Mouse (Mus musculus): ENCODE results near the gene Fcho2.

Fcho2 gene

DNA sequence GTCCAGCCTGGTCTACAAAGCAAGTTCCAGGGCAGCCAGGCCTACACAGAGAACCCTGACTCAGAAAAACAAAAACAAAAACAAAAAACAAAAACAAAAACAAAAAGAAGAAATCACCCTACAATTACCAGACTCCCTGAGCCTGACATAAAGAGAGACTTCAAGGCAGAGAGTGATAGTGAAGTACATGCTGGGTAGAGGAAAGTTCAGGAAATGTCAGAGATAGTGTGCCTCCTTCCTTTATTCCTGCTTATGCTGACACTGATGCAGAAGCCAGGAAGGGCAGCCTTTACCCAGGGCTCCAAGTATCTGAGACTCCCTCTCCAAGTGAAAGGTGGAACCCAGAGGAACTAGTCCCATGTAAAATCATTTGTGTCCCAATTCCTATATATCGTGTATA, 10.8 kb downstream of the Fcho2 start:
- no peak for DNase-seq

DNA sequence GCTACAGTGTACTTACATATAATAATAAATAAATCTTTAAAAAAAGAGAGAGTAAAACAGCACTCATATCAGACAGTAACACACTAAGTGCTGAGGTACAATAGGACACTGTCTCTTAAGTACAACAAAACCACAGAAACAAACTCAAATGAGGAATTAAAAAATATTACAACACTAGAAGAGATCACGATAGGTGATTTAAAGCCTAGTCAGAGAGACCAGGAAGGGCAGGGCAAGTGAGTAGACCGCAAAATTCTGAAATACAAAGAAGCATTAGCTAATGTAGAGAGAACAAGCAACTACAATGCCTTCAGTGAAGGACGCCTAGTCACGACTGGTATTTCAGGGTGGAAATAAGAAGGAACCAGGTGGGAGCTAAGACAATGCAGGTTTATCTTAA, 11.6 kb downstream of the Fcho2 start:
- no peak for DNase-seq

DNA sequence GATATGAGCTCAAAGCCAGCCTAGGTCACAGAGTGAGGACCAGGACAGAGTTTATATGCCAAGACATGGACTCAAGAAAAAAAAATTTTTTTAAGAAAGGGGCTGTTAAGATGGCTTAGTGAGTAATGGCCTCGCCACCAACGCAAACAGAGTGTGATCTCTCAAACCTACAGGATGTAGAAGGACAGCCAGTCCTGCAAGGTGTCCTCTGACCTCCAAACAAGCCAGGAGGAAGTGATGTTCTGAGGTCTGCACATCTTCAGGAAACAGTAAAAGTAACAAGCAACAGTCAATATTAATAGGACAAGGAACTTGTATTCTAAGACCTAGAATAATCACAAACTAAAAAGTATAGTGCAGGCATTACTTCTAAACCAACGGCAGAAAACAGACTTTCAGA, 12.3 kb downstream of the Fcho2 start:
- DNase-seq: no peak

DNA sequence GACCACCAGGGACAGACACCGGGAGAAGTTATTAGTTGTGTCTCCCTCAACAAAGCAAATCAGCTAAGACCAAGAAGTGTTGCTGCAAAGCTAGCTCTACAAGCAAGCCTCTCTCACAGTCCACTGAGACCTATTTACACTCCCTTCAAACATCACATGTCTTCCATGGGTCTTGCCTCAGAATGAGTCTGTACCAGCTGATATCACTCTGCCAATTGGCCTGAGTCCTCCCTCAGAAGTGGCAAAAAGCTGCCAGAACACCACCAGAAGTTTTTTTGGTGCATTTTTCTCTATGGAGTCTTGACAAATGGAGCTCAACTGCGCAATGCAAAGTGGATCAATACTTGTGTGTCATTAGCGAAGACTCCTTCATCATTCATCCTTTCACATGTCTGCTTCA, 19.7 kb downstream of the Fcho2 start:
- DNase-seq: no peak

- DNase-seq: no peak
Observed at GRCm38 (mm10) chr13:98792864-98793263, 22.4 kb downstream of the Fcho2 start.

GRCm38 (mm10) chr13:98791693-98792092, 23.6 kb downstream of the Fcho2 start:
- DNase-seq: no peak

- no peak for DNase-seq
Observed at GRCm38 (mm10) chr13:98786970-98787685, 28.1 kb downstream of the Fcho2 start.

DNA sequence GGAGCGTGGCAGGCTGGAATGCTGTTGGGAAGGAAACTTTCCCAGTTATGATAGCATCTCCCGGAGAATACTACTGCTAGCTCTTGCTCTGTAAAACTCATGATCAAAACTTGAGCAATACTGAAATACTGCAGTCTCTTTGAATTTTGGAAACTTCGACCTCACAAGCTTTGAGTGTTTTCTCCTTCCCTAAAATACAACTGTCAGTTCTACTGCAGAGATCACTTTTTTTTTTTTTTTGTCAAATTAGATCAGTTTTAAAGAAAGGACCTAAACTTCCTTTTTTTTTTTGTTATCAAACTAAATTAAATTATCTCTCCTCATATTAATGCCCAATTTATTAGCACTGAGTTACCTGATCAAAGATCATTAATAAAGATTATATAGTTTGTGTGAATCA, 37.3 kb downstream of the Fcho2 start:
- no peak for DNase-seq

DNA sequence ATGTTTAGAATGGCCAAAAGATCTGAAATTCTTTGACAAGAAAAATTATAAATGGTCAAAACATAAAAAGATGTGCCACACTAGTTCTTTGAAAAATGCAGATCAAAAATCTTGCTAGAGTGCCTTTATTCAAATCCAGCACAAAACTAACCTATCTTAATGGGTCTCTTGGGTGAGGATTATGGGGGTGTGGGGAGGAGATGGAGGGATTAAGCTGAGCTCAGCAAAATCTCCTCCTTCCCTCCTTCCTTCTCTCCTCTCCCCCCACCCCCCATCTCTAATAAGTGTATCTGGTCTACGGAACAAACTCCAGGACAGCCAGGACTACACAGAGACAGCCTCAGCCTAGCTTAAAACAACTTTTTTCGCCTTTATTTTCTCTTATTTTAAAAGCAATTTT, 43.8 kb downstream of the Fcho2 start:
- no peak for DNase-seq

GRCm38 (mm10) chr13:98768329-98768728, 46.9 kb downstream of the Fcho2 start:
- peak; percentile 60 to 77 for DNase-seq

GRCm38 (mm10) chr13:98761771-98762170, 53.5 kb downstream of the Fcho2 start:
- DNase-seq: no peak

GRCm38 (mm10) chr13:98755886-98756285, 59.4 kb downstream of the Fcho2 start:
- DNase-seq: no peak

DNA sequence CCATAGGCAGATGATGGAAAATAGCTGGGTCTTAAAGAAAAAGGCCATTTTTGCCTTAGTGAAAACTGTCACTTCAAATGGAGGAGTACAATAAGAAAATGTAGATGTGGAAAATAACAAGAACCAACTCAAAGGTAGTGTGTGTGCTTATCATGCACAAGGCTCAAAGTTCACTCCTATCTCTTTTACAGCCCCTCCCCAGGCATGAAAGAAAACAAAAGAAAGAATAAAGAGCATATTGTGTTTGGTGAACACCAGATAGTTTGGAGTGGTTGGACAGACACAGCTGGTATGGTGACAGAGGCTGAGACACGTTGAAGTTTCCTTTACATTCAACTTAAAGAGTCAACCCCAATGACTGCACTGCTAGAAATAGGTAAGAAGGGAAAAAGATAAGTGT, 70.6 kb downstream of the Fcho2 start:
- no peak for DNase-seq

DNA sequence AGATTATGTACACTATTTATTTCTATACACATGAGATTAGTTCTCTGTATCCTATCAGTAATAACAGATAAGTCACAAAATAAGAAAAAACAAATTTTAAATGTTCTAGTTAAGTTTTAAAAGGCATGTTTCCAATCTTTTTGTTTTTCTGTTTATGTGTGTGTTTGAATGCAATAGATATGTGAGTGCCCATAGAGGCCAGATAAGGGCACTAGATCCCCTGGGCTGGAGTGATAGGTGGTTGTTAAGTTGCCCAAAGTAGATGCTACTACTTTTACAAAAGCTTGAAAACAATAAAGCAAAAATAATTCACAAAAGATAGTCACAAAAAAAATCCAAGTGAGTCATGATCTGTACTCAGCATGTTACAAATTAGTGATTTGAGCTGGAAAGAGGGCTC, 71.4 kb downstream of the Fcho2 start:
- DNase-seq: no peak

GRCm38 (mm10) chr13:98743214-98743613, 72.0 kb downstream of the Fcho2 start:
- no peak for DNase-seq

DNA sequence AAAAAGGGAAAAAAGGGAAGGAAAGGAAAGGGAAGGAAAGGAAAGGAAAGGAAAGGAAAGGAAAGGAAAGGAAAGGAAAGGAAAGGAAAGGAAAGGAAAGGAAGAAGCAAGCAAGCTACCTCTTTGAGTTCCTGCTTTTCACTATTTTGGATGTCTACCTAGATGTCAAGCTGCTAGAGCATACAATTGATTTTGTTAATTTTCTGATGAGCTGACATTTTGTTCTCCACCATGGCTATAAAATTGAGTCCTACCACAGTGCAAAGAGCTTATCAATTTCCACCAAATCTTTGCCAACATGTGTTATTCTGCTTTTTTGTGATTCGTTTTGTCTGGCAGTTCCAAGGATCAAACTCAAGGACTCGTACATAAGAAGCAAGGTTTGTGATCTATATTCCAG, 77.0 kb downstream of the Fcho2 start:
- no peak for DNase-seq

DNA sequence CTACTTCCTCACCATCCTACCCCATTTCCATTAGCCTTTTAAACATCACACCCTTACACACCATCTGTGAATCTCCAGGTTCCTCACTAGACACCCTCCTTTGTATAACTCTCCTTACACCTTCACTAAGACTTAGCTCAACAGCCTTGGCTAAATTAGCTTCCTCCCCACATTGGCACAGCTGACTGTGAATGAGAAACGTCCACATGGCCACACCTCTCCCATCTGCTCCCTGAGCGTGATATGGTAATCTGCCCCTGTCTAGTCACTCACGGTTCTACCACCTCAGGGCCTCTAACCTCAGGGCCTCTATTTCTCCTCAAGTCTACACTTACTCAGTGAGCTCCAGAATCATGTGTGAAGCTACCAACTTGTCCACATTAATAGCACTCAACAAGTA, 82.0 kb downstream of the Fcho2 start:
- DNase-seq: no peak

- no peak for DNase-seq
Observed at GRCm38 (mm10) chr13:98729271-98730062, 85.8 kb downstream of the Fcho2 start.

GRCm38 (mm10) chr13:98726494-98726893, 88.8 kb downstream of the Fcho2 start:
- no peak for DNase-seq

GRCm38 (mm10) chr13:98723430-98723829, 91.8 kb downstream of the Fcho2 start:
- no peak for DNase-seq

DNA sequence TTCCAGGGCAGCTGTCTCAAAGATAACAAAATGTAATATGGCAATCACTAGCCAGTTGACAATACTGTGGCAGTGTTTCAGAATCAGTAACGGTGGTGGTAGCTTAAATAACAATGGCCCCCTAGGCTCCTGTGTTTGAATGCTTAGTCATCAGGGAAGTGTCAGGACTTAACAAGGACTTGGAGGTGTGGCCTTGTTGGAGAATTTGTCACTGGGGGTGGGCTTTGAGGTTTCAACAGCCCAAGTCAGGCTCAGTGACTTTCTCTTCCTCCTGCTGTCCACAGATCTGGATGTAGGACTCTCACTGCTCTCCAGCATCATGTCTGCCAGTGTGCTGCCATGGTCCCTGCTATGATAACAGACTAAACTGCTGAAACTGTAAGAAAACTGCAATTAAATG, 93.0 kb downstream of the Fcho2 start:
- DNase-seq: no peak

DNA sequence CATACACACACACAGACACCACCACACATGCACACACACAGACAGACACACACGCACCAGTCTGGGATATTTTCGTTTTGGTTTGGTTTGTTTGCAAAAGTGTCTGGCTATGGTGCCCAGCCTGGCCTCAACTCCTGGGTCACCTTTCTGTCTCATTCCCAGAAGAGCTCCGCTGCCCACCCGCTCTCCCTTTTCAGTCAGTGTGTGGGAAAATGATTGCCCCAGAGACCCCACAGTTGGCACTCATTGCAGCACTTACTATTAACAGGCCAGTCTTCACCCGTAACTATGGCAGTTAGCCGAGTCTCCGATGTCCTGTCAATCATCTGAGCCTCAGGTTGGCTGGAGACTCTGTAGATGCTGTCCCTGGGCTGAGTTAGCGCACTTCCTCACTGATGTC, 99.1 kb downstream of the Fcho2 start:
- DNase-seq: peak in 1 of 2 experiments; percentile 3

- DNase-seq: peak in 1 of 2 experiments; percentile 8
Observed at GRCm38 (mm10) chr13:98715443-98715990, 99.7 kb downstream of the Fcho2 start.

GRCm38 (mm10) chr13:98710655-98711054, 104.6 kb downstream of the Fcho2 start:
- no peak for DNase-seq
